Mouse (Mus musculus) lung, embryonic 14.5 days (tissue): ENCODE data around the gene Hif3a. TPM values are rescaled to one million over a fixed set of nuclear protein-coding genes. Genes with fewer than 3 reads are reported as not detected.

Source experiments
- ATAC-seq: fragments of 200-750 bp; cut with Nextera tagmentation; 2 replicates; pipeline ENCODE4 v1.8.0; 2017; ENCODE audit warnings: mild to moderate bottlenecking, moderate TSS enrichment, moderate library complexity; ENCODE audit not compliant: insufficient read depth
- DNase-seq: peaks from one replicate; pipeline ENCODE4 v3.0.0-alpha.2; 2015
- H3K27ac ChIP-seq: fragments of 300-500 bp; sonication (generic); 2 replicates; pipeline ENCODE4 v1.5.1; 2014; ENCODE audit warnings: low read depth, mild to moderate bottlenecking, moderate library complexity
- H3K27me3 ChIP-seq: fragments of 300-500 bp; sonication (generic); 2 replicates; pipeline ENCODE4 v1.6.1; 2014; ENCODE audit warnings: low read length, control low read depth; ENCODE audit not compliant: insufficient read depth
- H3K36me3 ChIP-seq: fragments of 300-500 bp; sonication (generic); 2 replicates; pipeline ENCODE4 v1.6.1; 2014; ENCODE audit warnings: control low read depth; ENCODE audit not compliant: insufficient read depth
- H3K4me1 ChIP-seq: fragments of 300-500 bp; sonication (generic); 2 replicates; pipeline ENCODE4 v1.6.1; 2014; ENCODE audit warnings: antibody characterized with exemption, control low read depth; ENCODE audit not compliant: insufficient read depth
- H3K4me2 ChIP-seq: fragments of 300-500 bp; sonication (generic); 2 replicates; pipeline ENCODE4 v1.6.1; 2014; ENCODE audit warnings: mild to moderate bottlenecking
- H3K4me3 ChIP-seq: fragments of 300-500 bp; sonication (generic); 2 replicates; pipeline ENCODE4 v1.5.1; 2014; ENCODE audit warnings: low read depth, low read length
- H3K9ac ChIP-seq: fragments of 300-500 bp; sonication (generic); 2 replicates; pipeline ENCODE4 v1.6.1; 2014
- H3K9me3 ChIP-seq: fragments of 300-500 bp; sonication (generic); 2 replicates; pipeline ENCODE4 v1.6.1; 2016; ENCODE audit warnings: low read depth, low read length, control low read depth
- CTCF ChIP-seq: IDR thresholded peaks from 2 replicates; pipeline ENCODE4 v1.5.1; 2016; ENCODE audit warnings: antibody characterized with exemption, low read depth
- WGBS: fragments of 180-500 bp; shearing (Covaris S2); extraction: QIAGEN DNeasy Blood & Tissue Kit; methylation state at CpG from one replicate; pipeline ENCODE4 v1.1.7; 2014; 5-methylcytosine and 5-hydroxymethylcytosine counted together
- polyA plus RNA-seq: library from polyadenylated mRNA; unstranded; fragments of >200 nt; fragmentation: Nextera tagmentation; extraction: Ambion mirVana; gene quantifications from 2 replicates; pipeline ENCODE4 v1.2.1, GENCODE M21; 2014

Hif3a gene
- polyA plus RNA-seq, 1 experiment from 2014 or later = 33.1 TPM

GRCm38 (mm10) chr7:17048431-17049190 is 13.6 kb downstream of the Hif3a start:
- no peak overlapping the region for H3K4me2 ChIP-seq
- peaks cover 65% of the 10 kb centered on the region for H3K36me3 ChIP-seq
- H3K4me3 ChIP-seq = no peak overlapping the region
- no peak for ATAC-seq
- DNase-seq = no peak
- WGBS = 81% methylated on average over 10 of the region's 10 CpGs
- H3K27me3 ChIP-seq = no peaks in the 10 kb centered on the region
- H3K27ac ChIP-seq = no peak overlapping the region
- H3K9ac ChIP-seq = no peak overlapping the region
- no peak for TF ChIP-seq CTCF
- no peaks in the 10 kb centered on the region for H3K4me1 ChIP-seq
- no peaks in the 10 kb centered on the region for H3K9me3 ChIP-seq

GRCm38 (mm10) chr7:17047041-17047682 is 15.1 kb downstream of the Hif3a start:
- Histone ChIP-seq H3K9me3 (no peaks in the 10 kb centered on the region), H3K4me1 (no peaks in the 10 kb centered on the region), H3K9ac (no peak overlapping the region), H3K36me3 (peaks cover 71% of the 10 kb centered on the region), H3K27me3 (no peaks in the 10 kb centered on the region), H3K4me3 (no peak overlapping the region), H3K4me2 (no peak overlapping the region), H3K27ac (no peak overlapping the region)
- TF ChIP-seq CTCF = no peak
- DNase-seq (no peak), ATAC-seq (no peak)
- WGBS = 87% methylated on average over 5 of the region's 5 CpGs

GRCm38 (mm10) chr7:17045743-17046142 is 16.5 kb downstream of the Hif3a start:
- no peaks in the 10 kb centered on the region for H3K27me3 ChIP-seq
- 60% methylated on average over 1 of the region's 1 CpGs for WGBS
- no peak for DNase-seq
- no peaks in the 10 kb centered on the region for H3K9me3 ChIP-seq
- no peak for TF ChIP-seq CTCF
- ATAC-seq = no peak
- no peak overlapping the region for H3K4me2 ChIP-seq
- H3K4me3 ChIP-seq = no peak overlapping the region
- no peaks in the 10 kb centered on the region for H3K4me1 ChIP-seq
- peaks cover 70% of the 10 kb centered on the region for H3K36me3 ChIP-seq
- H3K27ac ChIP-seq = no peak overlapping the region
- no peak overlapping the region for H3K9ac ChIP-seq

GRCm38 (mm10) chr7:17039373-17039772 is 22.9 kb downstream of the Hif3a start:
- H3K36me3 ChIP-seq = peaks cover 91% of the 10 kb centered on the region
- WGBS = 92% methylated on average over 7 of the region's 7 CpGs

GRCm38 (mm10) chr7:17038018-17038695 is 24.1 kb downstream of the Hif3a start:
- no peak overlapping the region for H3K9ac ChIP-seq
- WGBS = 70% methylated on average over 9 of the region's 9 CpGs
- H3K4me3 ChIP-seq = no peak overlapping the region
- H3K4me1 ChIP-seq = no peaks in the 10 kb centered on the region
- H3K27me3 ChIP-seq = no peaks in the 10 kb centered on the region
- DNase-seq (no peak), ATAC-seq (no peak)
- TF ChIP-seq CTCF = no peak
- no peaks in the 10 kb centered on the region for H3K9me3 ChIP-seq
- H3K27ac ChIP-seq = no peak overlapping the region
- H3K4me2 ChIP-seq = no peak overlapping the region
- peaks cover 91% of the 10 kb centered on the region for H3K36me3 ChIP-seq

More at GRCm38 (mm10) chr7:17039373-17039772, 22.9 kb downstream of the Hif3a start:
- Histone ChIP-seq H3K4me2 (no peak overlapping the region), H3K27me3 (no peaks in the 10 kb centered on the region), H3K9me3 (no peaks in the 10 kb centered on the region), H3K9ac (no peak overlapping the region), H3K4me3 (no peak overlapping the region), H3K27ac (no peak overlapping the region), H3K4me1 (no peaks in the 10 kb centered on the region)
- no peak for DNase-seq
- ATAC-seq = no peak
- TF ChIP-seq CTCF = no peak

- Histone ChIP-seq H3K27me3 (no peaks in the 10 kb centered on the region), H3K36me3 (peaks cover 48% of the 10 kb centered on the region), H3K27ac (no peak overlapping the region), H3K9ac (no peak overlapping the region), H3K4me1 (no peaks in the 10 kb centered on the region), H3K4me2 (no peak overlapping the region), H3K4me3 (no peak overlapping the region), H3K9me3 (no peaks in the 10 kb centered on the region)
- ATAC-seq (no peak), DNase-seq (no peak)
- WGBS = 69% methylated on average over 7 of the region's 7 CpGs
- TF ChIP-seq CTCF = no peak
Observed at GRCm38 (mm10) chr7:17030239-17030638, 32.0 kb downstream of the Hif3a start.

GRCm38 (mm10) chr7:17028923-17029322 is 33.3 kb downstream of the Hif3a start:
- no peaks in the 10 kb centered on the region for H3K27me3 ChIP-seq
- no peaks in the 10 kb centered on the region for H3K4me1 ChIP-seq
- H3K36me3 ChIP-seq = peaks cover 42% of the 10 kb centered on the region
- no peak for DNase-seq
- H3K4me2 ChIP-seq = no peak overlapping the region
- TF ChIP-seq CTCF = no peak
- no peak for ATAC-seq
- H3K4me3 ChIP-seq = no peak overlapping the region
- H3K9ac ChIP-seq = no peak overlapping the region
- WGBS = 68% methylated on average over 7 of the region's 7 CpGs
- no peak overlapping the region for H3K27ac ChIP-seq
- no peaks in the 10 kb centered on the region for H3K9me3 ChIP-seq
